Mouse (Mus musculus): ENCODE measurements around the gene Hfe2.

- TF ChIP-seq CTCF (IDR thresholded peaks at IDR 0.05) (no peak), EP300 (IDR thresholded peaks at IDR 0.05) (no peak)
Measured at GRCm38 (mm10) chr3:96502181-96503082, 22.5 kb upstream of the Hfe2 start.

Data from lung, postnatal 0 days (tissue).